Mouse (Mus musculus): ENCODE results near the gene Ocln.

Ocln gene

GRCm38 (mm10) chr13:100552369-100553041, at the start of gene Ocln:
Gene Ocln, minus strand, starts transcription at chr13:100552718.
- peak; percentile 33 for DNase-seq (ENCODE audit: inconsistent ontology term)

- no peak for DNase-seq (ENCODE audit: inconsistent ontology term)
Observed at GRCm38 (mm10) chr13:100601034-100601433, 48.5 kb upstream of the Ocln start.

GRCm38 (mm10) chr13:100600317-100600716, 47.8 kb upstream of the Ocln start:
- DNase-seq (ENCODE audit: inconsistent ontology term) = no peak

- no peak for DNase-seq (ENCODE audit: inconsistent ontology term)
Observed at GRCm38 (mm10) chr13:100597284-100597683, 44.8 kb upstream of the Ocln start.

- no peak for DNase-seq (ENCODE audit: inconsistent ontology term)
Observed at GRCm38 (mm10) chr13:100595552-100595885, 43.0 kb upstream of the Ocln start.

GRCm38 (mm10) chr13:100594838-100595551, 42.5 kb upstream of the Ocln start:
- DNase-seq (ENCODE audit: inconsistent ontology term) = no peak

- DNase-seq (ENCODE audit: inconsistent ontology term) = peak; percentile 62
Observed at GRCm38 (mm10) chr13:100594041-100594792, 41.7 kb upstream of the Ocln start.

GRCm38 (mm10) chr13:100588646-100589045, 36.1 kb upstream of the Ocln start:
- no peak for DNase-seq (ENCODE audit: inconsistent ontology term)

- peak; percentile 57 for DNase-seq (ENCODE audit: inconsistent ontology term)
Observed at GRCm38 (mm10) chr13:100582144-100582543, 29.6 kb upstream of the Ocln start.

- peak; percentile 54 for DNase-seq (ENCODE audit: inconsistent ontology term)
Observed at GRCm38 (mm10) chr13:100581701-100582100, 29.2 kb upstream of the Ocln start.

GRCm38 (mm10) chr13:100579951-100580350, 27.4 kb upstream of the Ocln start:
- no peak for DNase-seq (ENCODE audit: inconsistent ontology term)

GRCm38 (mm10) chr13:100579220-100579619, 26.7 kb upstream of the Ocln start:
- DNase-seq (ENCODE audit: inconsistent ontology term) = no peak

- DNase-seq (ENCODE audit: inconsistent ontology term) = no peak
Observed at GRCm38 (mm10) chr13:100575950-100576349, 23.4 kb upstream of the Ocln start.

- no peak for DNase-seq (ENCODE audit: inconsistent ontology term)
Observed at GRCm38 (mm10) chr13:100570713-100571112, 18.2 kb upstream of the Ocln start.

GRCm38 (mm10) chr13:100568359-100568758, 15.8 kb upstream of the Ocln start:
- DNase-seq (ENCODE audit: inconsistent ontology term) = no peak

GRCm38 (mm10) chr13:100559449-100559848, 6.9 kb upstream of the Ocln start:
- DNase-seq (ENCODE audit: inconsistent ontology term) = no peak

GRCm38 (mm10) chr13:100557011-100557410, 4.5 kb upstream of the Ocln start:
- DNase-seq (ENCODE audit: inconsistent ontology term) = no peak

GRCm38 (mm10) chr13:100553042-100553437, 522 bp upstream of the Ocln start:
- peak; percentile 20 for DNase-seq (ENCODE audit: inconsistent ontology term)

- peak; percentile 23 for DNase-seq (ENCODE audit: inconsistent ontology term)
Observed at GRCm38 (mm10) chr13:100552009-100552368, 529 bp downstream of the Ocln start.

GRCm38 (mm10) chr13:100551371-100552008, 1.0 kb downstream of the Ocln start:
- no peak for DNase-seq (ENCODE audit: inconsistent ontology term)

GRCm38 (mm10) chr13:100547269-100547668, 5.2 kb downstream of the Ocln start:
- no peak for DNase-seq (ENCODE audit: inconsistent ontology term)

- DNase-seq (ENCODE audit: inconsistent ontology term) = no peak
Observed at GRCm38 (mm10) chr13:100545510-100545909, 7.0 kb downstream of the Ocln start.
